ENCODE assay signal across 20 mouse cellular contexts in genomic region chr2:6696326-6696725, GRCm38 (mm10).
DNase-seq lines count a peak whose midpoint lies in the region; ATAC-seq and TF ChIP-seq lines count a peak whose summit lies in the region.
"Had no signal": no experiment of that assay in that cellular context is flagged by ENCODE, and none has a peak within 500 bp of the region (broad histone marks: within the 10 kb centered on the region; RNA-seq: fewer than 3 reads in every experiment).

No protein-coding gene starts in this region.

- H3K4me3 ChIP-seq in MEL (ENCODE audit: control insufficient read depth in 1 of 2, insufficient read depth in 1 of 2, low read depth in 2 of 2, low read length in 2 of 2) (peak overlapping the region in 1 of 2 experiments; percentile 41; a peak in 2 of 4 replicates), macrophage (ENCODE audit: inconsistent target) (no peak overlapping the region)
- no peak overlapping the region for H3K4me3 ChIP-seq in kidney, embryonic 16.5 days (ENCODE audit: low read length)
- H3K4me3 ChIP-seq in embryonic facial prominence, embryonic 10.5 days = no peak overlapping the region
- H3K4me3 ChIP-seq in neural tube, embryonic 15.5 days (replicated peaks) = no peak overlapping the region
- H3K4me3 ChIP-seq: embryonic facial prominence, embryonic 13.5 days; forebrain, embryonic 12.5 days; hindbrain, embryonic 13.5 days had no signal

- H3K9me3 ChIP-seq in MEL (replicated peaks; ENCODE audit: insufficient read depth, low read length) = no peaks in the 10 kb centered on the region
- no peaks in the 10 kb centered on the region for H3K9me3 ChIP-seq in kidney, embryonic 16.5 days (ENCODE audit: low read length)
- no peaks in the 10 kb centered on the region for H3K9me3 ChIP-seq in embryonic facial prominence, embryonic 10.5 days
- H3K9me3 ChIP-seq in neural tube, embryonic 15.5 days (replicated peaks) = no peaks in the 10 kb centered on the region
- H3K9me3 ChIP-seq: embryonic facial prominence, embryonic 13.5 days; forebrain, embryonic 12.5 days; hindbrain, embryonic 13.5 days had no signal

- peak; percentile 61 for DNase-seq in heart, adult 11 months
- no peak for DNase-seq in heart, adult 18-20 months
- peak; percentile 58 for DNase-seq in MEL (ENCODE audit: low read depth, low spot score)
- DNase-seq in embryonic facial prominence, embryonic 10.5 days (ENCODE audit: low spot score) = no peak
- DNase-seq: adrenal gland, postnatal 10 days; cerebellum, adult 11 months; cerebellum, adult 8-10 months; cerebellum, postnatal 25 days; forebrain, postnatal 0 days; gastrocnemius, postnatal 14 days; heart, postnatal 10 days; heart, postnatal 4 days had no signal

- H3K36me3 ChIP-seq in MEL (ENCODE audit: control insufficient read depth in 1 of 2, insufficient read depth in 2 of 2, low read length in 2 of 2) (peaks cover 0 to 31% of the 10 kb centered on the region in 2 experiments; a peak in 2 of 4 replicates), macrophage (ENCODE audit: inconsistent target) (peaks cover 7% of the 10 kb centered on the region; the same call in 1 of the 2 replicates)
- no peaks in the 10 kb centered on the region for H3K36me3 ChIP-seq in kidney, embryonic 16.5 days (ENCODE audit: insufficient read depth, low read length)
- no peaks in the 10 kb centered on the region for H3K36me3 ChIP-seq in embryonic facial prominence, embryonic 10.5 days (replicated peaks)
- no peaks in the 10 kb centered on the region for H3K36me3 ChIP-seq in neural tube, embryonic 15.5 days
- H3K36me3 ChIP-seq: embryonic facial prominence, embryonic 13.5 days; hindbrain, embryonic 13.5 days had no signal

- H3K79me2 ChIP-seq in MEL (ENCODE audit: control insufficient read depth, insufficient read depth, low read length, poor library complexity) = no peaks in the 10 kb centered on the region; the same call in 1 of the 2 replicates
- peaks cover 93% of the 10 kb centered on the region for H3K79me2 ChIP-seq in macrophage (ENCODE audit: inconsistent target)

- peak; percentile 46; the same call in 1 of the 2 replicates for ATAC-seq in neutrophil, adult 5-6 weeks (ENCODE audit: extremely low read depth, insufficient number of reproducible peaks, low FRiP score, poor library complexity, severe bottlenecking)
- ATAC-seq in kidney, embryonic 16.5 days (ENCODE audit: low FRiP score, low TSS enrichment) = no peak
- no peak for ATAC-seq in neural tube, embryonic 15.5 days (ENCODE audit: low FRiP score)
- ATAC-seq: forebrain, postnatal 0 days; intestine, embryonic 16.5 days had no signal

- TF ChIP-seq CTCF in MEL (IDR thresholded peaks at IDR 0.05 in 2 of 3, conservative IDR thresholded peaks at IDR 0.05 in 1 of 3; ENCODE audit: control insufficient read depth in 1 of 3, insufficient read depth in 1 of 3, low read depth in 2 of 3, low read length in 3 of 3, poor library complexity in 1 of 3, severe bottlenecking in 1 of 3) = no peak

- TF ChIP-seq POLR2A in MEL (IDR thresholded peaks at IDR 0.05; ENCODE audit: control insufficient read depth in 1 of 2, insufficient read depth in 1 of 2, low read depth in 1 of 2, low read length in 2 of 2, poor library complexity in 1 of 2) = no peak

- TF ChIP-seq RAD21 in MEL (IDR thresholded peaks at IDR 0.05; ENCODE audit: low read depth, low read length) = no peak

- peaks cover 3 to 31% of the 10 kb centered on the region in 2 experiments; a peak in 3 of 4 replicates for H3K4me1 ChIP-seq in MEL (ENCODE audit: control insufficient read depth in 1 of 2, insufficient read depth in 2 of 2, low read length in 2 of 2)
- H3K4me1 ChIP-seq in kidney, embryonic 16.5 days (ENCODE audit: insufficient read depth, low read length) = no peaks in the 10 kb centered on the region
- no peaks in the 10 kb centered on the region for H3K4me1 ChIP-seq in embryonic facial prominence, embryonic 10.5 days
- peaks cover 14% of the 10 kb centered on the region; the same call in 1 of the 2 replicates for H3K4me1 ChIP-seq in neural tube, embryonic 15.5 days
- H3K4me1 ChIP-seq: embryonic facial prominence, embryonic 13.5 days; forebrain, embryonic 12.5 days; hindbrain, embryonic 13.5 days had no signal

- H3K4me2 ChIP-seq in kidney, embryonic 16.5 days (replicated peaks; ENCODE audit: low read depth, low read length) = no peak overlapping the region
- H3K4me2 ChIP-seq in neural tube, embryonic 15.5 days = no peak overlapping the region
- H3K4me2 ChIP-seq: embryonic facial prominence, embryonic 13.5 days; forebrain, embryonic 12.5 days; hindbrain, embryonic 13.5 days had no signal

- no peaks in the 10 kb centered on the region for H3K27me3 ChIP-seq in MEL (ENCODE audit: control insufficient read depth in 1 of 2, insufficient read depth in 2 of 2, low read length in 2 of 2)
- H3K27me3 ChIP-seq in kidney, embryonic 16.5 days (ENCODE audit: insufficient read depth, low read length) = no peaks in the 10 kb centered on the region
- no peaks in the 10 kb centered on the region for H3K27me3 ChIP-seq in embryonic facial prominence, embryonic 10.5 days (replicated peaks; ENCODE audit: low read depth, poor library complexity, severe bottlenecking)
- H3K27me3 ChIP-seq in neural tube, embryonic 15.5 days (replicated peaks) = no peaks in the 10 kb centered on the region
- H3K27me3 ChIP-seq: embryonic facial prominence, embryonic 13.5 days; forebrain, embryonic 12.5 days; hindbrain, embryonic 13.5 days had no signal

- H3K27ac ChIP-seq in MEL (ENCODE audit: control insufficient read depth, low read depth, low read length) (peak overlapping the region; percentile 89), macrophage (peak overlapping the region; percentile 59)
- no peak overlapping the region for H3K27ac ChIP-seq in kidney, embryonic 16.5 days (ENCODE audit: low read length)
- no peak overlapping the region for H3K27ac ChIP-seq in embryonic facial prominence, embryonic 10.5 days (replicated peaks)
- no peak overlapping the region for H3K27ac ChIP-seq in neural tube, embryonic 15.5 days (replicated peaks)
- H3K27ac ChIP-seq: embryonic facial prominence, embryonic 13.5 days; forebrain, embryonic 12.5 days; hindbrain, embryonic 13.5 days had no signal

- no peak; a peak in 1 of 4 replicates for TF ChIP-seq EP300 in MEL (IDR thresholded peaks at IDR 0.05; ENCODE audit: low read depth in 1 of 2, low read length in 2 of 2)

- WGBS in macrophage (ENCODE audit: missing documents) = 0% methylated on average over 1 of the region's 1 CpGs
- 94% methylated on average over 1 of the region's 1 CpGs for WGBS in kidney, embryonic 16.5 days
- 90% methylated on average over 1 of the region's 1 CpGs for WGBS in embryonic facial prominence, embryonic 10.5 days
- 92% methylated on average over 1 of the region's 1 CpGs for WGBS in neural tube, embryonic 15.5 days

- no peak overlapping the region; the same call in 1 of the 2 replicates for H3K9ac ChIP-seq in MEL (ENCODE audit: control insufficient read depth, low read depth, low read length, poor library complexity, severe bottlenecking)
- H3K9ac ChIP-seq in kidney, embryonic 16.5 days (replicated peaks; ENCODE audit: low read length) = no peak overlapping the region
- H3K9ac ChIP-seq in neural tube, embryonic 15.5 days (replicated peaks) = no peak overlapping the region
- H3K9ac ChIP-seq: embryonic facial prominence, embryonic 13.5 days; forebrain, embryonic 12.5 days; forebrain, postnatal 0 days; hindbrain, embryonic 13.5 days had no signal

TF ChIP-seq in MEL, 35 proteins besides CTCF, POLR2A, EP300 and RAD21:
- TF ChIP-seq USF2 (IDR thresholded peaks at IDR 0.05; ENCODE audit: borderline replicate concordance in 1 of 2, insufficient read depth in 1 of 2, low read depth in 1 of 2, low read length in 2 of 2) (no peak), NELFE (IDR thresholded peaks at IDR 0.05; ENCODE audit: low read depth, low read length) (no peak), GATA1 (IDR thresholded peaks at IDR 0.05; ENCODE audit: low read depth, low read length) (no peak), MXI1 (IDR thresholded peaks at IDR 0.05; ENCODE audit: low read depth, low read length) (no peak), JUND (IDR thresholded peaks at IDR 0.05; ENCODE audit: low read depth, low read length) (no peak), RCOR1 (IDR thresholded peaks at IDR 0.05; ENCODE audit: low read depth, low read length) (no peak), MYC (IDR thresholded peaks at IDR 0.05; ENCODE audit: low read depth, low read length) (no peak), MYB (IDR thresholded peaks at IDR 0.05; ENCODE audit: low read depth, low read length) (no peak), SIN3A (IDR thresholded peaks at IDR 0.05; ENCODE audit: low read length) (no peak)

Comparison
In these comparisons a context has a peak if more than half of its experiments do, and no peak if none do; other contexts are left out.
1. DNase-seq: peak in heart, adult 11 months (single experiment) and MEL (single experiment); none in heart, adult 18-20 months (0 of 2) and embryonic facial prominence, embryonic 10.5 days (single experiment).
2. H3K27ac ChIP-seq: peak in MEL (single experiment) and macrophage (single experiment); none in kidney, embryonic 16.5 days (single experiment), embryonic facial prominence, embryonic 10.5 days (single experiment) and neural tube, embryonic 15.5 days (single experiment).